Mouse (Mus musculus): ENCODE measurements around the gene Gm10392. TPM values are rescaled to one million over a fixed set of nuclear protein-coding genes. Genes with fewer than 3 reads are reported as not detected.
A peak's percentile ranks its signal among the peaks of the same experiment; 100 is the strongest.

Gene Gm10392
- polyA plus RNA-seq, 1 experiment from 2014 or later, result 0.10 TPM

DNA sequence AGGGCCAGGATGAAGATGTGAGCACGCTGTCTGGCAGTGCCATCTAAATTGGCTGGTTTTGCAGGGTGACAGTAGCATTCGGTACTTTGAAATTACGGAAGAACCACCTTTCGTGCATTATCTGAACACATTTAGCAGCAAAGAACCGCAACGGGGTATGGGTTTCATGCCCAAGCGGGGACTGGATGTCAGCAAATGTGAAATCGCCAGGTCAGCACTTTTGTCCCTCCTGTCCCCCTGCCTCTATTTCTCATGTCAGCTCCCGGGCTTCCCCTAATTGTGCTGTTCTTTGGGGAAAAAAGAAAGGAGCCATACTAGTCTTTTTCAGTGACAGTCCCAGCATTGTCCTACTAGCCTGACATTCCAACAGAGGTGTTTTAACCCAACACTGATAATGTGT lies 50.6 kb downstream of the Gm10392 start:
- Histone ChIP-seq H3K4me1 (ENCODE audit: control insufficient read depth, insufficient read depth, low read length) (peaks cover 5% of the 10 kb centered on the region), H3K27me3 (replicated peaks; ENCODE audit: control insufficient read depth, insufficient read depth, low read length) (peaks cover 37% of the 10 kb centered on the region), H3K9me3 (ENCODE audit: control insufficient read depth, low read length) (no peaks in the 10 kb centered on the region), H3K36me3 (ENCODE audit: control insufficient read depth, insufficient read depth, low read length) (no peaks in the 10 kb centered on the region; the same call in 1 of the 2 replicates), H3K9ac (ENCODE audit: low read depth, low read length) (no peak overlapping the region), H3K4me2 (ENCODE audit: low read depth, low read length) (no peak overlapping the region), H3K27ac (ENCODE audit: low read length) (no peak overlapping the region), H3K4me3 (ENCODE audit: low read length) (no peak overlapping the region)
- 87% methylated on average over 9 of the region's 9 CpGs for WGBS
- ATAC-seq, result no peak

DNA sequence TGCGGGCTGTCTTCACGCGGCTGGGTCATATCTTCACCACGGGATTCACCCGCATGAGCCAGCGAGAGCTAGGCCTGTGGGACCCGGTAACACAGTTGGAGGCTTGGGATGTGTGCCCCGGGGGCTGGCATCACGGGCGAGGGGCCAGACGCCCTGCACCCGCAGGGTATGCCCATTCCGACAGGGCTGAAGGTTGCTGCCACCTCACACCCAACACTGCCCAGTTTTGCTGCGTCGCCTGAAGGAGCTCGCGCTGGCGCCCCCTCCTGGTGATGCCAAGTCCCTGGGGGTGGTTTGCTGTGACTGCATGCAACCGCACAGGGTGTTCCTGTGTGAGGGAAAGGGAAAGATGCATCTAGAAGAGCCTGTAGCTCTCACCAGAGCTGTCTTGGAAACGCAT lies 51.2 kb downstream of the Gm10392 start:
- Histone ChIP-seq H3K9ac (ENCODE audit: low read depth, low read length) (no peak overlapping the region), H3K4me2 (ENCODE audit: low read depth, low read length) (peak overlapping the region; percentile 41), H3K4me1 (ENCODE audit: control insufficient read depth, insufficient read depth, low read length) (peaks cover 7% of the 10 kb centered on the region), H3K36me3 (ENCODE audit: control insufficient read depth, insufficient read depth, low read length) (no peaks in the 10 kb centered on the region; the same call in 1 of the 2 replicates), H3K27me3 (replicated peaks; ENCODE audit: control insufficient read depth, insufficient read depth, low read length) (peaks cover 41% of the 10 kb centered on the region), H3K9me3 (ENCODE audit: control insufficient read depth, low read length) (no peaks in the 10 kb centered on the region), H3K27ac (ENCODE audit: low read length) (no peak overlapping the region), H3K4me3 (ENCODE audit: low read length) (peak overlapping the region; percentile 15; the same call in 1 of the 2 replicates)
- WGBS, result 18% methylated on average over 20 of the region's 20 CpGs
- ATAC-seq, result peak; percentile 24; the same call in 1 of the 2 replicates

DNA sequence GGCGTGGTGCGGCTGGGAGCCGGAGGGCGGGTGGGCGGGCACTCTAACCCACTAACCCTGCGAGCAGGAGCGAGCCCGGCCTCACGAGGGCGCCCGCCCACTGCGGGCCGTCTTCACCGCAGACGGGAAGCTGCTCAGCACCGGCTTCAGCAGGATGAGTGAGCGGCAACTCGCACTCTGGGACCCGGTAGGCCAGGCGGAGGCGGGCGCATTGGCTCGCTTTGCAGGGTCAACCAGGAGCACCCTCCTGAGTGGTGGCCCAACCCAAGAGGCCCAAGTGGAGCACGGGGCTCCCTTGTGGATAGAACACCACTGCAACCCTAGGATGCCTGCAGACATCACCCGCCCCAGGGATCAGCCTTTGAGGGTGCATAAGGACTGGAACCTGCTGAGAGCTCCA lies 51.8 kb downstream of the Gm10392 start:
- peak; percentile 71 for ATAC-seq
- peak overlapping the region; percentile 41 for H3K4me2 ChIP-seq (ENCODE audit: low read depth, low read length)
- H3K9ac ChIP-seq (ENCODE audit: low read depth, low read length), result no peak overlapping the region
- no peaks in the 10 kb centered on the region for H3K9me3 ChIP-seq (ENCODE audit: control insufficient read depth, low read length)
- H3K27ac ChIP-seq (ENCODE audit: low read length), result no peak overlapping the region
- 3% methylated on average over 25 of the region's 25 CpGs for WGBS
- no peaks in the 10 kb centered on the region; the same call in 1 of the 2 replicates for H3K36me3 ChIP-seq (ENCODE audit: control insufficient read depth, insufficient read depth, low read length)
- peaks cover 44% of the 10 kb centered on the region for H3K27me3 ChIP-seq (replicated peaks; ENCODE audit: control insufficient read depth, insufficient read depth, low read length)
- peak overlapping the region; percentile 21; the same call in 1 of the 2 replicates for H3K4me3 ChIP-seq (ENCODE audit: low read length)
- H3K4me1 ChIP-seq (ENCODE audit: control insufficient read depth, insufficient read depth, low read length), result peaks cover 9% of the 10 kb centered on the region

Other genes with a start within 250 kb of the Gm10392 start
- gene Coro6, start 56.8 kb downstream of the Gm10392 start, polyA plus RNA-seq (2015; fragmentation: Nextera tagmentation; extraction: Ambion mirVana), result not detected in 2 replicates
- gene Ankrd13b, start 29.5 kb downstream of the Gm10392 start, polyA plus RNA-seq (2015; fragmentation: Nextera tagmentation; extraction: Ambion mirVana), result 1.6 and 1.7 TPM in 2 replicates
- gene Git1, start 25.6 kb downstream of the Gm10392 start, polyA plus RNA-seq (2015; fragmentation: Nextera tagmentation; extraction: Ambion mirVana), result 12.2 and 12.8 TPM in 2 replicates
- gene Abhd15, start 4.1 kb downstream of the Gm10392 start, polyA plus RNA-seq (2015; fragmentation: Nextera tagmentation; extraction: Ambion mirVana), result 4.0 and 4.7 TPM in 2 replicates
- 24.1 and 24.3 TPM in 2 replicates for gene Trp53i13, start 3.2 kb downstream of the Gm10392 start, polyA plus RNA-seq (2015; fragmentation: Nextera tagmentation; extraction: Ambion mirVana)
- 9.2 and 9.8 TPM in 2 replicates for gene Taok1, start 88.6 kb upstream of the Gm10392 start, polyA plus RNA-seq (2015; fragmentation: Nextera tagmentation; extraction: Ambion mirVana)
- 3.8 and 4.0 TPM in 2 replicates for gene Nufip2, start 167.0 kb upstream of the Gm10392 start, polyA plus RNA-seq (2015; fragmentation: Nextera tagmentation; extraction: Ambion mirVana)
- not detected in 2 replicates for gene Cryba1, start 206.1 kb upstream of the Gm10392 start, polyA plus RNA-seq (2015; fragmentation: Nextera tagmentation; extraction: Ambion mirVana)
- 31.2 and 31.8 TPM in 2 replicates for gene Myo18a, start 244.0 kb upstream of the Gm10392 start, polyA plus RNA-seq (2015; fragmentation: Nextera tagmentation; extraction: Ambion mirVana)

Data from intestine, embryonic 16.5 days (tissue).